Mouse (Mus musculus) 416B (cell line): ENCODE measurements around the gene Ssb.
A peak's percentile ranks its signal among the peaks of the same experiment; 100 is the strongest.
"Not testable (repeated sequence)": the region's sequence is repeated elsewhere in the genome, so short reads cannot be mapped to it uniquely, and the experiment has no call there.

Source experiments
- DNase-seq: peaks from one replicate; pipeline ENCODE4 v3.0.0; 2011; ENCODE audit warnings: low read depth

The Ssb gene

DNA sequence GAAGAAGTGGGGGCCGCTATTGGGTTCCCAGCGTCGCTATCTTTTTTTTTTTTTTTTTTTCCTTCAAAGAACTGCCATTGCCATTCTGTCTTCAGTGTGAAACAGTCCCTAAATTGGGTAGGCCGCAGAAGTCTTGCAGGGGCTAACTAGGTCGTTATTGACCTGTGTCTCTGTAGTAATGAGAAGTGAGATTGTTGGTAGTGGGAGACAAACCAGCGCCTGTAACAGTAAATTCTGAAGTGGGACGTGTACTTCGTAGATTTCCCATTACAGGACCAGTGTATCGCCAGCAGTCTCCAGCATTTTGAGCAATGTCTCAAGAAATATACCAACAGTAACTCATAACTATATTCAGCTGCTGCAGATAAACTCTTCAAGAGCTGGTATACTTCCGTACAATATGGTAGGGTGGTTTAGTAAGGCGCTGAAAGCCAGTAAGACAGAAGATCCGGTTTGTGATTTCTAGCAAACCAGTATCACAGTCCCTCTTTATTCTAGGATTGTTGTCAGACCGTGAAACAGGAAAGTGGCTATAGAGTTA lies 825 bp downstream of the Ssb start:
- DNase-seq = peak; percentile 54

DNA sequence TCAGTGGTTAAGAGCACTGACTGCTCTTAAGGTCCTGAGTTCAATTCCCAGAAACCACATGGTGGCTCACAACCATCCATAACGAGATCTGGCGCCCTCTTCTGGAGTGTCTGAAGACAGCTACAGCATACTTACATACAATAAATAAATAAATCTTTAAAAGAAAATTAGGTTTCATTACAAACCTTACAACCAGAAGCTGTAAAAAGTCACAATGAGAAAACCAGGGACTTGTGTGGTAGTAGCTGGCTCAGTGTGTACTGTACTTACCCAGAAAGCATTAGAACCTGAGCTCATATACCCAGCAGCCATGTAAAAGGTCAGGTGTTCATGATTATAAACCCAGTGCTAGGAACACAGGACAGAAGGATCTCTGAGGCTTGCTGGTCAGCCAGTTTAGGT lies 22.6 kb downstream of the Ssb start:
- peak; percentile 64 for DNase-seq

DNA sequence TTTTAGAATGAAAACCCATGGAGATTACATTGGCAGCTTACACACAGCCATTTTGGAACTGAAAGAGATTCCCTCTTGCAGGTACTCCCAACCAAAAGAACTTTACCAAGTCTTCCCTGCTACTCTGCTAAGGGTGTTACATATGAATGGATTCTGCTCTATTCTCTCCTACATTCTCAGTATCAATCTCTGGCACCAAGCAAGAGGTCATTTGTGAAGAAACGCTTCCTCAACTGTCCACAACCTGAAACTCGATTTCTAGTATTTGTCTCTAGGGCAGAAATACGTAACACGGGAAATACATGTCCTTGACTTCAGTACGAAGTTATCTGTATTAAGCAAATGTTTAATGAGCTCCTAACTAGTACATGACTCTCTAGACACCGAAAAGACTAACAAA lies 23.2 kb downstream of the Ssb start:
- DNase-seq = peak; percentile 46

DNA sequence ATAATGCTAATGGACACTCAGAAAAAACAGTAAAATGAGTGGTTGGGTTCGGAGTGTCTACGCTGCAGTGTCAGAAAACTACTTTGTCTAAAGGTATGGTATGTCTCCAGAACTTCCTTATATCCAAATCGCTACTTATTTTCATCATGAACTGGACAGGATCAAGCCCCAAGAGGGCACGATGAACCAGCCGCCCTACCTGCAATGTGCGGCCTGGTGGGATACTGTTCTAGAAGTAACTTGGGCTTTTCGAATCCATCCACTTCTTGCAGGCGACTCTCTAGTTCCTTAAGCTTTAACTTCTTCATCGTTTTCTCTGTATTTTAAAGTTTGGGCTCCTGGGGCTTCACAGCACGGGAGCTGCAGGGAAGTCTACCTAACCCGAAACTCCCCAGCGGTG lies 23.7 kb downstream of the Ssb start:
- DNase-seq = no peak

DNA sequence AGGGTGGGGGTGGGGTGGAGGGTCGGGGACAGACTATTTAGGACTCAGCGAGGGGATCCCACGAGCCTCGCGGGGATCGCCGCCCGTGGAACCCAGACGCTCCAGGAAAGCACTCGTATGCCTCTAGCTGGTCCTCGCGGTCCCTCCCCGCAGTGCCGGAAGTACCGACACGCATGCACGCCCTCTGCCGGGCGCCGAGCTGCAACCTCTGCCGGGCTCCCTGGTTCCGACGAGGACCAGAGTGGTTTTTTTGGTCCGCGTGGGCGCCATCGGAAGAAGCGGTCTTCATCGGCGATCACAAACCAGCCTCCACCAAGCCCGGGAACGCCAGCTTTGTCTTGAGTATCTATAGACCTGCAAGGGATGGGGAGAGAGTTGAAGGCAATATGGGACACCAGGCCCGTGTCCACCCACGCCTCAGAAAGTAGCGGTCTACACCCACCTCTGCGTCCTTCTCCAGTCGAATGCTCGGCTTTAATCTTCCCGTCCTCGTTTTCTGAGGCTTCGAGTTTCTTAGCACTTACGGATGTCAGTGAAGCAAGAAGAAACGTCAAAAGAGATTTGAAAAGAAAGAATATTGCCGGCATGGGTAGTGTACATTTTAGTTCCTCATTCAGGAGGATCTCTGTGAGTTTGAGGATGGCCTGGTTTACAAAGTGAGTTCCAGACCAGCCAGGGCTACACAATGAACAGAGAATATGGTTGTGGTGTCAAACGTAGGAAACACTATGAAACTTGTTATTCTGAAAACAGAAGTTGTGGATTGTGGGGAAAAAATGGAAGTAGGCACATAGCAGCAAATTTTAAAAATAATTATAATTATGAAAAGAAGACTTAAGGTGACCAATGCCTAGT lies 24.3 kb downstream of the Ssb start, which contains the start of gene Mettl5:
TSS of gene Mettl5 (minus strand) at position 165 of the 855 bp plus-strand sequence.
- DNase-seq = peak; percentile 89

DNA sequence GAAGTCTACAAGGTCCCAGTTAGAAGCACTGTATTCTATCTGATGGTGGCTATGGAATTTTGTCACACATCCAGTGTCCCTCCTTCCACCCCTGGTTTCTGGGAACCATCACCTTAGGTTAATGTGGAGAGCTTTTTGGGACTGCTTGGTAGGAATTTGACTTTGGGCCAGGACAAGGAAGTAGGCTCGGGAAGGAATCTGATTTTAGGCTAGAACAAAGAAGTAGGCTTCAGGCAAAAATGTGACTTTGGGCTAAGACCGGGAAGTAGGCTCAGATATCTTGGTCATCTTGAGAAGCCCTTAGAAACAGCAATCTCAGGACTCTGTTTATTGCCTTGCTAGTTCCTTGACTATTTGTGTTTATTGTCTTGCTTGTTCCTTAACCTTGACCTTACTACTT lies 27.6 kb downstream of the Ssb start:
- no peak for DNase-seq

DNA sequence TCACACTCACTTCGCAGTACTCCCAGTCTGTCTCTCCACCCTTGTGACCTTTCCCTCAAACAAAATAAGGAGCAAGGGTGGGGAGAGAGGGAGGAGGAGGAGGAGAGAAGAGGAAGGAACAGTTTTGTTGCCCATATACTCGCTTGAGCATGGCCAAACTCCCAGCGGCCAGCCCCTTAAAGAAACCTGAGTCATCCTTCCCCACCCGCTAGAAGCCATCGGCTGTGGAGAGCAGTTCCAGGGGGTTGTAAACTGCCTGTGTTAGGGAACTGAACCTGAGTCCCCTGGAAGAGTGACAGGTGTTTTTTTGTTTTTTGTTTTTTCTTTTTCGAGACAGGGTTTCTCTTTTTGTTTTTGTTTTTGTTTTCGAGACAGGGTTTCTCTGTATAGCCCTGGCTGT lies 29.5 kb downstream of the Ssb start:
- DNase-seq = peak; percentile 69

DNA sequence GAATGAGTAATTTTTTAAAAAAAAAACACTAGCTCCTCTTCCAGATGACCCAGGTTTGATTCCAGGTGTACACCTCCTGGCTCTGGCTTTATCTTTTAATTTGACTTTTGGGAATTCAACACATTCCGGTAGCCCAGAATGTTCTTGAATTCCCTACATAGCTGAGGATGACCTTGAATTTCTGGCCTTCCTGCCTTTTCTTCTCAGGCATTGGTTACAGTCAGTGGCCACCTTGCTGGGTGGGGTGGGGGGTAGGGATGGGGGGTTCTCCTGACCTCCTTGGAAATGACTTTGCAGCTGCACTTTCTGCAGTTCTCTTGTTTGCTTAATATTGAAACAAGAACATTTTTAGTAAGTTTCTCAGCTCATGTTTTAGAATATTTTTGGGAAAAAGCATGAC lies 31.8 kb downstream of the Ssb start:
- no peak for DNase-seq

DNA sequence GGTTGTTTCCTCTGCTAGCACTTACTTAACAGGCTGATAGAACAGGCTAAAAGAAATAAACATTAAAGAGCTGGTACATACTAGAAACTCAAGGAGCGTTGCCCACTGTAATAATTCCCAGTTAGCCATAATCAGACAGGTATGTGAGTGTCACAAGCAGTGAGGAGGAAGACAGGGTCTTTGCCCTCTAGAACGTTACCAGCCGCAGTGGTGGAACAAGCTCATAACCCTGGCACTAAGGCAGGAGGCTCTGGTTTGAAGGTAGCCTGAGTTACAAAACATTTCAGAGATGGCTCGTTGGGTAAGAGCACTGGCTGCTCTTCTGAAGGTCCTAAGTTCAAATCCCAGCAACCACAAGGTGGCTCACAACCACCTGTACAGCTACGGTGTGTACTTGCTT lies 32.5 kb downstream of the Ssb start:
- DNase-seq = no peak

DNA sequence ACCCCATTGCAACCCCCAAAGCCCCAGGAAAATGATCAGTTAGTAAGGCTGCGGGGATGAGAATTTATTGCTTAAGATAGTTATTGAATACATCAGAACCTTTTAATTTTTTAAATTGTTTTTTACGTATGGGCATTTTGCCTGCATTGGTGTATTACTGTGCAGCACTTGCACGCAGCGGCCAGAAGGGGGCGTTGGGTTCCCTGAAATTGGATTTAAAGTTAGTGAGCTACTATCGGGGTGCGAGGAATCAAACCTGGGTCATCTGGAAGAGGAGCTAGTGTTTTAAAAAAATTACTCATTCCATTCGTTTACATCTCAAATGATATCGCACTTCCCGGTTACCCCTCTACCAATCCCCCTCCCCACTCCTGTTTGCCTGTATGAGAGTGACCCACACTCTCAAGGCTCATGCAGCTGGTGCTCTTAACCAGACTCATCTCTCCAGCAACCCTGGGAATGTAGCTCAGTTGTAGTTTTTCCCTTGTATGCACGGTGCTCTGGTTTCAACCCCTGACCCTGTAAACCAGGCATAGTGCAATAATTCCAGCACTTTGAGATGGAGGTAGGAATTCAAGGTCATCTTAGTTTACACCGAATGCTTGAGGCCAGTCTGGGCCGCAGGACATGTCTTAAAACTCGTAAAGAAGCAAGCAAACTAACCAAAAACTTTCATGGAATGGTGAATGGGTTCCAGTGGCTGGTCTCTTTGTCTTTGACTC lies 34.3 kb downstream of the Ssb start:
- peak; percentile 52 for DNase-seq

DNA sequence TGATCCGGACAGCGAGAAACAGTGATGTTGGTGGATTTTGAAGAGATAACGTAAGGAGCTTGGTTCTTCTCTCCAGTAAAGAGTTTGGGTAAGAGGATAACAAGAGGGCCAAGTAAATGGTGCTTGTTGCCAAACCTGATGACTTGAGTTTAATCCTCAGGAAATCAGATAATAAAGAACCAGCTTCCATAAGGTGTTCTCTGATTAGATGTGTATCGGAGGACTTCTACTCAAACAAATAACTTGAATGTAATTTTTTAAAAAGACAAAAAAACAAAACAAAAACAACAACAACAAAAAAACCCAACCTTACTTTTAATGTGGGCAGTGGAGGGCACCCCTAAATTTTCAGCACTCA lies 34.8 kb downstream of the Ssb start:
- no peak for DNase-seq

DNA sequence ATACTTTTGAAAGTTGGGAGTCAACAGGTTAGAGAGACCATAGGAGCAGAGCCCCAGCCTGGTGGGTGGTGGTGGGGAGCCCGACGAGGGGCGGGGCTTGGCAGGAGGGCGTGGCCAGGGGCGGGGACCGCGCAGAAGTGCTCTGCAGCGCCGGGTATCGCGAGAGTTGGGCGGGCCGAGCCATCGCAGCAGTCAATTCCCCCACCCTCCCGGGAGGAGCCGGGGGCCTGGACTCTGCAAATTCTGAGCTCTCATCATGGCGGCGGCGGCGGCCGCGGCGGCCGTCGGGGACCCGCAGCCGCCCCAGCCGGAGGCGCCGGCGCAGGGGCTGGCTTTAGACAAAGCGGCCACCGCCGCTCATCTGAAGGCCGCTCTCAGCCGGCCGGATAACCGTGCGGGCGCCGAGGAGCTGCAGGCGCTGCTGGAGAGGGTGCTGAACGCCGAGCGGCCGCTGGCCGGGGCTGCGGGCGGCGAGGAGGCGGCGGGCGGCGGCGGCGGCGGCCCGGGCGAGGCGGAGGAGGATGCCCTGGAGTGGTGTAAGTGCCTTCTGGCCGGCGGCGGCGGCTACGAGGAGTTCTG lies 35.8 kb downstream of the Ssb start, which contains the start of gene Ubr3:
TSS of gene Ubr3 (plus strand) at position 208 of the 579 bp plus-strand sequence.
- DNase-seq = peak; percentile 96

DNA sequence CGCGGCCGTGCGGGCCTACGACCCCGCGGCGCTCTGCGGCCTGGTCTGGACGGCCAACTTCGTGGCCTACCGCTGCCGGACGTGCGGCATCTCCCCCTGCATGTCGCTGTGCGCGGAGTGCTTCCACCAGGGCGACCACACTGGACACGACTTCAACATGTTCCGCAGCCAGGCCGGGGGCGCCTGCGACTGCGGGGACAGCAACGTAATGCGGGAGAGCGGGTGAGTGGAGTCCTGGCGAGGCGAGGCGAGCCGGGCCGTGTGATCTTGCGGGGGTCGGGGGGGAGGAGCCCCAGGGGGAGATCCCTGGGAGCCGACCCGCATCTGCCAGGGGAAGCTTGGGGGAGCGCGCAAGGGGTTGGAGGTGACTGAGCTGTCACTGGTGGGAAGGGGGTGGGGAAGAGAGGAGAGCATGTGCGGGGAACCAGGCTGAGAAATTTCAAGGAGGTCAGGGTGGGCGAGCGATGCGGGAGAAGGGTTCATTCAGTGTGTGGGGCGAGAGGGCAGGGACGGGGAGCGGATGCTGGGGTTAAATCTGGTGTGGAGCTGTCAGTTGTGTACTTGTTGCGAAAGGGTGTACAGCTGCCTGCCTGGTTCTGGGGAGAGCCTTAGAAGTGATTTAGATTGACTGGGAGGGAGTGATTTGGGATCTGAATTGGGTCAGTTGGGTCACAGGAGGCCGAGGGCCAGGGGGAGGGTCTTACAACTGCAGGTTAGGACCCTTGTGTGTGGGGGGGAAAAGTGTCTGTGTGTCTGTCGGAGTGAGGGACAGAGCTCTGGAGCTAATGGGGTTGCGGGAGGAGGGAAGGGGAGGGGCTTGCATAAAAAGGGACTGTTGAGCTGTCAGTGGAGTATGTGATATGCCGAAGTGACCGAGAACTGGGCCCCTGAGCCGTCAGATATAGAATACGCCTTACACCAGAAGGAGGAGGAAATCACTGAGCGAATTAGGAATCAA lies 36.5 kb downstream of the Ssb start:
- peak; percentile 85 for DNase-seq

DNA sequence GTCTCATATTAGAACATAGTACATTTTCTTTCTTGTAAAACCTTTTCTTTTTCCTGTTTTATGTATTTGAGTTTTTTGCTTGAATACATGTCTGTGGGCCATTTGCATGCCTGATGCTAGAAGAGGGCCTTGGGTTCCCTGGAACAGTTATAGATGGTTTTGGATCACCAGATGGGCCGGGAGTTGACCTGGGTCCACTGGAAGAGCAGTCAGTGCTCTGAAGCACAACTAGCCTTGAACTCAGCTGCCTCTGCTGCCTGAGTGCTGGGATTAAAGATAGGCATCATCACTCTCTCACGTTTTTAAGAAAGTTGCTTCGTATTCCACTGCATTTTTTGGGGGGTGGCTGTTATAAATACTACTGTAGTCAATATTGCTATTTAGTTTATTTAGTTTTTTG lies 42.2 kb downstream of the Ssb start:
- DNase-seq = no peak

DNA sequence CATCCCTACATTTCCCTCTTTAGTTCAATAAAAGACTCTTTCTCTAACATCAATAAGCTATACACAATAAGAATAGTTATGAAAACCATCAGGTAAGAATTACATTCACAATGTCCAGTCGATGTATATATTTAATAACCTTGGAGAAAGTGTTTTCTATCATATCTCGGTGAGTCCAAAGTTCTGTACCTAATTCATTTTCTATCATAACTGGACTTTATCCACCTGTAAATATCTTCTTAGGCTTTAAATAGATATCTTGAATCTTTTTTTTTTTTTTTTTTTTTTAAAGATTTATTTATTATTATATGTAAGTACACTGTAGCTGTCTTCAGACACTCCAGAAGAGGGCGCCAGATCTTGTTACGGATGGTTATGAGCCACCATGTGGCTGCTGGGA lies 46.0 kb downstream of the Ssb start:
- DNase-seq = not testable (repeated sequence)

DNA sequence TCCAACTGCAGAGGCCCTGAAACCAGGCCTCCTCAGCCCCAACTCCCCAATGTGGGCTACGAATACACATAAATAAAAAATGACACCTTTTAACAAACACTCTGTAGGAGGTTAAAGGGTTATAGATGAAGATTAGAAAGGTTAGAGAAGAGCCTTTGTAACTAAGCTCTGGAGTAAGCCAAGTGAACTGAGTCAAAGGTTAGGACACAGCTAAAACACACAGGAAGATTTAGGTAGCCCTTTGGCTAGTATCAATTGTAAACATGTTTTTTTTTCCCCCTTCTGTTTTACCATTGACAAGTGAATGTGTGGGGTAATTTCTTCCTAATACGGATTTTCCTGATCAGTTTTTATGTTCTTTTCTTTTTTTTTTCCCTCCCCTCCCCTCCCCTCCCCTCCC lies 51.4 kb downstream of the Ssb start:
- no peak for DNase-seq

DNA sequence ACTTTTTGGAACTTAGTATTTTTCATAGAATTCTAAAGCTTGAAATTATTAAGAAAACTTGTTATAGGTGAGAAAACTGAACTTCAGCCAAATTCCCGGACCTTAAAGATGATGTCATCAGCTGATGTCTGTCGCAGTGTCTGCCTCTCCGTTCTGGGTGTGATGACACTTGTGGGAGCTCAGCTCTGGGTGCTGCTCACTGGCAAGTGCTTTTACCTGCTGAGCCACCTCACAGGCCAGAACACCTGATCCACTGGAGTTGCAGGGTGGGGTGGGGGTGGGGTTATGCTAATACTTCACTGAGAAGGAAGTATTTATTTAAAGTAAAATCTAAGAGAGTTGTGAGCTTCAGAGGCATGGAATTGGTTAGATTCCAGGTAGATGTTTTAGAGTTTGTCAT lies 55.9 kb downstream of the Ssb start:
- no peak for DNase-seq
